Mouse (Mus musculus): ENCODE results near the gene Jag1. TPM values are rescaled to one million over a fixed set of nuclear protein-coding genes. Genes with fewer than 3 reads are reported as not detected.

The Jag1 gene
- total and polyA plus RNA-seq, 3 experiments: 0.42 TPM; not detected in 2

GRCm38 (mm10) chr2:137092523-137093297 is 23.7 kb downstream of the Jag1 start:
- Histone ChIP-seq H3K79me2 (ENCODE audit: control insufficient read depth, insufficient read depth, low read length, poor library complexity) (no peaks in the 10 kb centered on the region), H3K4me1 (ENCODE audit: control insufficient read depth in 1 of 2, insufficient read depth in 2 of 2, low read length in 2 of 2) (no peaks in the 10 kb centered on the region), H3K9me3 (replicated peaks; ENCODE audit: insufficient read depth, low read length) (no peaks in the 10 kb centered on the region), H3K36me3 (ENCODE audit: control insufficient read depth in 1 of 2, insufficient read depth in 2 of 2, low read length in 2 of 2) (no peaks in the 10 kb centered on the region), H3K27ac (ENCODE audit: control insufficient read depth, low read depth, low read length) (no peak overlapping the region), H3K9ac (ENCODE audit: control insufficient read depth, low read depth, low read length, poor library complexity, severe bottlenecking) (no peak overlapping the region), H3K4me3 (ENCODE audit: control insufficient read depth in 1 of 2, insufficient read depth in 1 of 2, low read depth in 2 of 2, low read length in 2 of 2) (no peak overlapping the region), H3K27me3 (ENCODE audit: control insufficient read depth in 1 of 2, insufficient read depth in 2 of 2, low read length in 2 of 2) (no peaks in the 10 kb centered on the region)
- TF ChIP-seq CHD1 (IDR thresholded peaks at IDR 0.05; ENCODE audit: low read depth, low read length) (no peak), POLR2AphosphoS2 (IDR thresholded peaks at IDR 0.05; ENCODE audit: low read length) (no peak), POLR2A (IDR thresholded peaks at IDR 0.05; ENCODE audit: control insufficient read depth in 1 of 2, insufficient read depth in 1 of 2, low read depth in 1 of 2, low read length in 2 of 2, poor library complexity in 1 of 2) (no peak), EP300 (IDR thresholded peaks at IDR 0.05; ENCODE audit: low read depth in 1 of 2, low read length in 2 of 2) (no peak), NELFE (IDR thresholded peaks at IDR 0.05; ENCODE audit: low read depth, low read length) (no peak), BHLHE40 (IDR thresholded peaks at IDR 0.05; ENCODE audit: borderline replicate concordance, low read depth, low read length) (no peak)
- no peak for DNase-seq (ENCODE audit: low read depth, low spot score)

GRCm38 (mm10) chr2:137091766-137092522 is 24.5 kb downstream of the Jag1 start:
- TF ChIP-seq MAFK (IDR thresholded peaks at IDR 0.05; ENCODE audit: borderline replicate concordance, low read depth, low read length) (no peak), POLR2AphosphoS2 (IDR thresholded peaks at IDR 0.05; ENCODE audit: low read length) (no peak), USF1 (IDR thresholded peaks at IDR 0.05; ENCODE audit: low read depth, low read length) (no peak), CTCF (IDR thresholded peaks at IDR 0.05 in 2 of 3, conservative IDR thresholded peaks at IDR 0.05 in 1 of 3; ENCODE audit: control insufficient read depth in 1 of 3, insufficient read depth in 1 of 3, low read depth in 2 of 3, low read length in 3 of 3, poor library complexity in 1 of 3, severe bottlenecking in 1 of 3) (no peak), EP300 (IDR thresholded peaks at IDR 0.05; ENCODE audit: low read depth in 1 of 2, low read length in 2 of 2) (no peak), JUND (IDR thresholded peaks at IDR 0.05; ENCODE audit: low read depth, low read length) (no peak), SMC3 (IDR thresholded peaks at IDR 0.05; ENCODE audit: low read depth, low read length) (no peak), NRF1 (IDR thresholded peaks at IDR 0.05; ENCODE audit: insufficient read depth, low read depth, low read length, poor library complexity, severe bottlenecking) (no peak), NELFE (IDR thresholded peaks at IDR 0.05; ENCODE audit: low read depth, low read length) (no peak)
- H3K36me3 ChIP-seq (ENCODE audit: control insufficient read depth in 1 of 2, insufficient read depth in 2 of 2, low read length in 2 of 2): no peaks in the 10 kb centered on the region
- no peak overlapping the region for H3K4me3 ChIP-seq (ENCODE audit: control insufficient read depth in 1 of 2, insufficient read depth in 1 of 2, low read depth in 2 of 2, low read length in 2 of 2)
- H3K9me3 ChIP-seq (replicated peaks; ENCODE audit: insufficient read depth, low read length): no peaks in the 10 kb centered on the region
- no peak overlapping the region for H3K9ac ChIP-seq (ENCODE audit: control insufficient read depth, low read depth, low read length, poor library complexity, severe bottlenecking)
- H3K27ac ChIP-seq (ENCODE audit: control insufficient read depth, low read depth, low read length): no peak overlapping the region
- no peak for DNase-seq (ENCODE audit: low read depth, low spot score)
- no peaks in the 10 kb centered on the region for H3K27me3 ChIP-seq (ENCODE audit: control insufficient read depth in 1 of 2, insufficient read depth in 2 of 2, low read length in 2 of 2)
- H3K79me2 ChIP-seq (ENCODE audit: control insufficient read depth, insufficient read depth, low read length, poor library complexity): no peaks in the 10 kb centered on the region
- no peaks in the 10 kb centered on the region for H3K4me1 ChIP-seq (ENCODE audit: control insufficient read depth in 1 of 2, insufficient read depth in 2 of 2, low read length in 2 of 2)
